Comparison of ENCODE assay signal across 25 mouse cellular contexts in genomic region chr3:117403740-117404139, GRCm38 (mm10). TPM values are rescaled to one million over a fixed set of nuclear protein-coding genes. Genes with fewer than 3 reads are reported as not detected.
A peak's percentile ranks its signal among the peaks of the same experiment; 100 is the strongest.
DNase-seq lines count a peak whose midpoint lies in the region; ATAC-seq and TF ChIP-seq lines count a peak whose summit lies in the region.
"Had no signal": no experiment of that assay in that cellular context is flagged by ENCODE, and none has a peak within 500 bp of the region (broad histone marks: within the 10 kb centered on the region; RNA-seq: fewer than 3 reads in every experiment).

No protein-coding gene starts in this region.

- no peak for TF ChIP-seq CTCF in hindbrain, postnatal 0 days (IDR thresholded peaks at IDR 0.05; ENCODE audit: low read depth)
- TF ChIP-seq CTCF in layer of hippocampus, adult 2 months (conservative IDR thresholded peaks at IDR 0.05) = no peak

- no peak overlapping the region for H3K4me3 ChIP-seq in hindbrain, postnatal 0 days (ENCODE audit: low read length)
- H3K4me3 ChIP-seq in hindbrain, embryonic 12.5 days = no peak overlapping the region
- H3K4me3 ChIP-seq in layer of hippocampus, adult 2 months = no peak overlapping the region
- H3K4me3 ChIP-seq: embryonic facial prominence, embryonic 13.5 days; hindbrain, embryonic 10.5 days; intestine, embryonic 15.5 days; liver, embryonic 12.5 days; neural tube, embryonic 13.5 days had no signal

- H3K27ac ChIP-seq in hindbrain, postnatal 0 days = no peak overlapping the region
- H3K27ac ChIP-seq in hindbrain, embryonic 12.5 days = no peak overlapping the region
- peak overlapping the region; percentile 54; the same call in 1 of the 2 replicates for H3K27ac ChIP-seq in layer of hippocampus, adult 2 months
- H3K27ac ChIP-seq: embryonic facial prominence, embryonic 13.5 days; hindbrain, embryonic 10.5 days; intestine, embryonic 15.5 days; liver, embryonic 12.5 days; neural tube, embryonic 13.5 days had no signal

- peak; percentile 70 to 73 for DNase-seq in cerebellum, postnatal 10 days
- DNase-seq in cerebellum, adult 18-20 months = no peak
- DNase-seq in hindbrain, postnatal 0 days (ENCODE audit: low spot score) = peak; percentile 26
- DNase-seq in brain, adult 2 months (ENCODE audit: low read depth, low spot score) = peak; percentile 29
- DNase-seq in layer of hippocampus, adult 2 months (ENCODE audit: low spot score in 2 of 2) = peak; percentile 35 to 66
- no peak for DNase-seq in thymus, postnatal 14 days
- DNase-seq in testis, postnatal 14 days (ENCODE audit: low spot score) = no peak
- DNase-seq: adrenal gland, adult 8-10 months; cerebellum, adult 8-10 months; gastrocnemius, postnatal 14 days; heart, postnatal 14 days; kidney, adult 2 months; kidney, postnatal 4 days; liver, postnatal 0 days; lung, postnatal 36 days had no signal

- H3K9ac ChIP-seq in hindbrain, postnatal 0 days (replicated peaks; ENCODE audit: low read length) = no peak overlapping the region
- H3K9ac ChIP-seq in hindbrain, embryonic 12.5 days = no peak overlapping the region
- H3K9ac ChIP-seq: embryonic facial prominence, embryonic 13.5 days; intestine, embryonic 15.5 days; liver, embryonic 12.5 days; liver, postnatal 0 days; neural tube, embryonic 13.5 days had no signal

- no peak for ATAC-seq in hindbrain, postnatal 0 days
- no peak for ATAC-seq in hindbrain, embryonic 12.5 days (ENCODE audit: low FRiP score)
- ATAC-seq: hindbrain, embryonic 16.5 days; intestine, embryonic 15.5 days; liver, embryonic 12.5 days; liver, postnatal 0 days had no signal

- 80% methylated on average over 3 of the region's 3 CpGs for WGBS in hindbrain, postnatal 0 days
- 89% methylated on average over 3 of the region's 3 CpGs for WGBS in hindbrain, embryonic 12.5 days

- no peaks in the 10 kb centered on the region for H3K4me1 ChIP-seq in hindbrain, postnatal 0 days (ENCODE audit: insufficient read depth, low read length)
- no peaks in the 10 kb centered on the region for H3K4me1 ChIP-seq in hindbrain, embryonic 12.5 days
- H3K4me1 ChIP-seq: embryonic facial prominence, embryonic 13.5 days; hindbrain, embryonic 10.5 days; intestine, embryonic 15.5 days; liver, embryonic 12.5 days; neural tube, embryonic 13.5 days had no signal

- no peak overlapping the region for H3K4me2 ChIP-seq in hindbrain, postnatal 0 days (ENCODE audit: low read depth, low read length)
- no peak overlapping the region for H3K4me2 ChIP-seq in hindbrain, embryonic 12.5 days (replicated peaks)
- H3K4me2 ChIP-seq: embryonic facial prominence, embryonic 13.5 days; intestine, embryonic 15.5 days; liver, embryonic 12.5 days; midbrain, embryonic 11.5 days; neural tube, embryonic 13.5 days had no signal

- H3K27me3 ChIP-seq in hindbrain, postnatal 0 days (ENCODE audit: insufficient read depth, low read length) = no peaks in the 10 kb centered on the region
- H3K27me3 ChIP-seq in hindbrain, embryonic 12.5 days = no peaks in the 10 kb centered on the region
- H3K27me3 ChIP-seq: embryonic facial prominence, embryonic 13.5 days; intestine, embryonic 15.5 days; liver, embryonic 12.5 days; neural tube, embryonic 13.5 days had no signal

- H3K36me3 ChIP-seq in hindbrain, postnatal 0 days (ENCODE audit: insufficient read depth, low read length) = no peaks in the 10 kb centered on the region
- H3K36me3 ChIP-seq in hindbrain, embryonic 12.5 days = no peaks in the 10 kb centered on the region
- H3K36me3 ChIP-seq: embryonic facial prominence, embryonic 13.5 days; G1E; hindbrain, embryonic 10.5 days; intestine, embryonic 15.5 days; liver, embryonic 12.5 days; neural tube, embryonic 13.5 days had no signal

- H3K9me3 ChIP-seq in hindbrain, postnatal 0 days (ENCODE audit: low read length) = no peaks in the 10 kb centered on the region
- no peaks in the 10 kb centered on the region for H3K9me3 ChIP-seq in hindbrain, embryonic 12.5 days (replicated peaks)
- H3K9me3 ChIP-seq: embryonic facial prominence, embryonic 13.5 days; hindbrain, embryonic 10.5 days; intestine, embryonic 15.5 days; liver, embryonic 12.5 days; neural tube, embryonic 13.5 days had no signal

RNA-seq across cellular contexts. Expression of gene Plppr4, which starts 43.1 kb away (rescaled TPM):
- 64.1 and 83.1 TPM in 2 replicates for total RNA-seq in hindbrain, postnatal 0 days (2014; rRNA removed)
- polyA plus RNA-seq in hindbrain, postnatal 0 days (2015; fragmentation: Nextera tagmentation; extraction: Ambion mirVana) = 43.1 and 50.8 TPM in 2 replicates
- 2.0 and 2.8 TPM in 2 replicates for polyA plus RNA-seq in hindbrain, embryonic 12.5 days (2016; fragmentation: Nextera tagmentation; extraction: Ambion mirVana)
- total RNA-seq in layer of hippocampus, adult 2 months (2021) = 100 to 1,000 TPM; 313 to 317 TPM
- total RNA-seq: granulocyte monocyte progenitor cell, adult 5-6 weeks had no signal
- polyA plus RNA-seq: G1E had no signal

Comparison
In these comparisons a context has a peak if more than half of its experiments do, and no peak if none do; other contexts are left out.
1. DNase-seq: peak in cerebellum, postnatal 10 days (2 of 2), hindbrain, postnatal 0 days (single experiment), brain, adult 2 months (single experiment) and layer of hippocampus, adult 2 months (2 of 2); none in cerebellum, adult 18-20 months (0 of 2), thymus, postnatal 14 days (single experiment) and testis, postnatal 14 days (single experiment).